Mouse (Mus musculus) liver, embryonic 11.5 days (tissue): ENCODE results near the gene Prss12. TPM values are rescaled to one million over a fixed set of nuclear protein-coding genes. Genes with fewer than 3 reads are reported as not detected.
A peak's percentile ranks its signal among the peaks of the same experiment; 100 is the strongest.

Experiments used
- ATAC-seq: fragments of 200-750 bp; cut with Nextera tagmentation; replicated peaks from 2 replicates; pipeline ENCODE4 v1.8.0; 2017; ENCODE audit warnings: moderate number of reproducible peaks, mild to moderate bottlenecking, moderate TSS enrichment, moderate library complexity; ENCODE audit not compliant: low FRiP score
- DNase-seq: peaks from one replicate; pipeline ENCODE4 v3.0.0-alpha.2; 2017; ENCODE audit warnings: low spot score
- H3K27ac ChIP-seq: fragments of 300-500 bp; sonication (generic); 2 replicates; pipeline ENCODE4 v1.5.1; 2014; ENCODE audit warnings: mild to moderate bottlenecking, low read depth, low read length, control low read depth
- H3K27me3 ChIP-seq: fragments of 300-500 bp; sonication (generic); replicated peaks from 2 replicates; pipeline ENCODE4 v1.6.1; 2014; ENCODE audit warnings: low read length, mixed read lengths; ENCODE audit not compliant: control insufficient read depth, insufficient read depth
- H3K36me3 ChIP-seq: fragments of 300-500 bp; sonication (generic); 2 replicates; pipeline ENCODE4 v1.6.1; 2014; ENCODE audit warnings: mild to moderate bottlenecking, low read length, moderate library complexity, mixed read lengths; ENCODE audit not compliant: control insufficient read depth, insufficient read depth
- H3K4me1 ChIP-seq: fragments of 300-500 bp; sonication (generic); replicated peaks from 2 replicates; pipeline ENCODE4 v1.6.1; 2014; ENCODE audit warnings: low read length, mixed read lengths; ENCODE audit not compliant: control insufficient read depth, insufficient read depth
- H3K4me2 ChIP-seq: fragments of 300-500 bp; sonication (generic); 2 replicates; pipeline ENCODE4 v1.6.1; 2014; ENCODE audit warnings: mild to moderate bottlenecking, control low read depth, moderate library complexity
- H3K4me3 ChIP-seq: fragments of 300-500 bp; sonication (generic); 2 replicates; pipeline ENCODE4 v1.5.1; 2014; ENCODE audit warnings: low read depth, low read length, control low read depth
- H3K9ac ChIP-seq: fragments of 300-500 bp; sonication (generic); 2 replicates; pipeline ENCODE4 v1.6.1; 2014; ENCODE audit warnings: low read depth, low read length, control low read depth
- H3K9me3 ChIP-seq: fragments of 300-500 bp; sonication (generic); 2 replicates; pipeline ENCODE4 v1.6.1; 2016; ENCODE audit warnings: low read length, inconsistent platforms, mixed read lengths; ENCODE audit not compliant: control insufficient read depth
- WGBS: fragments of 180-500 bp; shearing (Covaris S2); extraction: QIAGEN DNeasy Blood & Tissue Kit; methylation state at CpG from one replicate; pipeline ENCODE4 v1.1.7; 2014; 5-methylcytosine and 5-hydroxymethylcytosine counted together
- polyA plus RNA-seq: library from polyadenylated mRNA; unstranded; fragments of >200 nt; fragmentation: Nextera tagmentation; extraction: Ambion mirVana; gene quantifications from 2 replicates; pipeline ENCODE4 v1.2.1, GENCODE M21; 2014

Prss12 gene
- polyA plus RNA-seq, 1 experiment from 2014 or later: 1.4 TPM

GRCm38 (mm10) chr3:123508056-123508674 is 61.5 kb downstream of the Prss12 start:
- Histone ChIP-seq H3K36me3 (no peaks in the 10 kb centered on the region), H3K9me3 (no peaks in the 10 kb centered on the region), H3K27ac (peak overlapping the region; percentile 99), H3K4me2 (peak overlapping the region; percentile 77), H3K27me3 (no peaks in the 10 kb centered on the region), H3K4me3 (peak overlapping the region; percentile 81), H3K4me1 (no peaks in the 10 kb centered on the region), H3K9ac (peak overlapping the region; percentile 89)
- ATAC-seq (peak; percentile 92), DNase-seq (peak; percentile 98)
- WGBS: under 1% methylated on average over 53 of the region's 53 CpGs

GRCm38 (mm10) chr3:123508675-123509376 is 62.1 kb downstream of the Prss12 start:
- Histone ChIP-seq H3K36me3 (no peaks in the 10 kb centered on the region), H3K9me3 (no peaks in the 10 kb centered on the region), H3K4me3 (peak overlapping the region; percentile 81), H3K9ac (peak overlapping the region; percentile 86), H3K4me1 (no peaks in the 10 kb centered on the region), H3K4me2 (peak overlapping the region; percentile 75), H3K27ac (peak overlapping the region; percentile 99), H3K27me3 (no peaks in the 10 kb centered on the region)
- no peak for DNase-seq
- under 1% methylated on average over 36 of the region's 36 CpGs for whole genome bisulfite sequencing
- peak; percentile 66 for ATAC-seq

- no peak overlapping the region for H3K4me2 ChIP-seq
- H3K9ac ChIP-seq: no peak overlapping the region
- H3K36me3 ChIP-seq: no peaks in the 10 kb centered on the region
- 62% methylated on average over 4 of the region's 4 CpGs for WGBS
- H3K27ac ChIP-seq: no peak overlapping the region
- H3K4me3 ChIP-seq: no peak overlapping the region
- DNase-seq (no peak), ATAC-seq (no peak)
- H3K27me3 ChIP-seq: no peaks in the 10 kb centered on the region
- H3K4me1 ChIP-seq: no peaks in the 10 kb centered on the region
- no peaks in the 10 kb centered on the region for H3K9me3 ChIP-seq
Measured at GRCm38 (mm10) chr3:123511818-123512217, 65.1 kb downstream of the Prss12 start.

- ATAC-seq (no peak), DNase-seq (no peak)
- Histone ChIP-seq H3K9me3 (no peaks in the 10 kb centered on the region), H3K4me1 (no peaks in the 10 kb centered on the region), H3K36me3 (no peaks in the 10 kb centered on the region), H3K9ac (no peak overlapping the region), H3K4me2 (no peak overlapping the region), H3K4me3 (no peak overlapping the region), H3K27me3 (no peaks in the 10 kb centered on the region), H3K27ac (no peak overlapping the region)
- 46% methylated on average over 5 of the region's 5 CpGs for WGBS
Measured at GRCm38 (mm10) chr3:123514886-123515285, 68.2 kb downstream of the Prss12 start.

GRCm38 (mm10) chr3:123515600-123516359 is 69.1 kb downstream of the Prss12 start:
- Histone ChIP-seq H3K27me3 (no peaks in the 10 kb centered on the region), H3K4me2 (no peak overlapping the region), H3K9me3 (no peaks in the 10 kb centered on the region), H3K36me3 (no peaks in the 10 kb centered on the region), H3K27ac (no peak overlapping the region), H3K9ac (no peak overlapping the region), H3K4me1 (no peaks in the 10 kb centered on the region), H3K4me3 (no peak overlapping the region)
- ATAC-seq (no peak), DNase-seq (no peak)
- WGBS: 22% methylated on average over 5 of the region's 5 CpGs

GRCm38 (mm10) chr3:123516784-123517183 is 70.1 kb downstream of the Prss12 start:
- Histone ChIP-seq H3K9me3 (no peaks in the 10 kb centered on the region), H3K4me1 (no peaks in the 10 kb centered on the region), H3K36me3 (no peaks in the 10 kb centered on the region), H3K27ac (no peak overlapping the region), H3K9ac (no peak overlapping the region), H3K4me2 (no peak overlapping the region), H3K4me3 (no peak overlapping the region), H3K27me3 (no peaks in the 10 kb centered on the region)
- no peak for ATAC-seq
- no peak for DNase-seq
- 45% methylated on average over 4 of the region's 4 CpGs for WGBS

- DNase-seq: no peak
- Histone ChIP-seq H3K27ac (no peak overlapping the region), H3K9me3 (no peaks in the 10 kb centered on the region), H3K27me3 (no peaks in the 10 kb centered on the region), H3K36me3 (no peaks in the 10 kb centered on the region), H3K4me2 (no peak overlapping the region), H3K4me1 (no peaks in the 10 kb centered on the region), H3K9ac (no peak overlapping the region), H3K4me3 (no peak overlapping the region)
- ATAC-seq: no peak
- WGBS: 77% methylated on average over 11 of the region's 11 CpGs
Measured at GRCm38 (mm10) chr3:123526313-123527067, 79.8 kb downstream of the Prss12 start.

GRCm38 (mm10) chr3:123527806-123528507 is 81.2 kb downstream of the Prss12 start:
- 68% methylated on average over 10 of the region's 10 CpGs for WGBS
- Histone ChIP-seq H3K9ac (no peak overlapping the region), H3K27me3 (no peaks in the 10 kb centered on the region), H3K4me3 (no peak overlapping the region), H3K9me3 (no peaks in the 10 kb centered on the region), H3K4me2 (no peak overlapping the region), H3K36me3 (no peaks in the 10 kb centered on the region), H3K4me1 (no peaks in the 10 kb centered on the region), H3K27ac (no peak overlapping the region)
- ATAC-seq: peak; percentile 72
- no peak for DNase-seq
